Mouse (Mus musculus): Measurements from ENCODE around the gene Tapt1.

Gene Tapt1

DNA sequence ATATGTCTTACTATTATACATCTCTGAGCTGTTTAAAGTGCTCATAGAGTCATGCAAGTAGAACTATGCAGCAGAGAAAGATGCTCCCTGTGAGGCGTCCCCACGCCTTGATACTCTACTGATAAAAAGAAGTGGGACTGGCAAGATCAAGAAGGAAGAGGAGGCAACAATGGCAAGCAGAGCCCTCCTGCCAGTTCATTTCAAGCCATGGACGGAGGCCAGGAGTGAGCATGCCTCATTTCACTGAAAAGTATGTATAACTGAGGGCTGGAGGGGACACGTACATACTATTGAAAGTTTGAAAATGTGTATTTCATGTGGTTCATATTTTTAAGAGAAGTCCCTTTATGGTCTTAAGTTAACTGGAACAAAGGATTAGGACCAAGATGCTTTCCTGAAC is 28.0 kb downstream of the Tapt1 start:
- in situ Hi-C loops (cut with MseI, MboI), result no loop called here

- in situ Hi-C loops (cut with MseI, MboI), result no loop called here
These were observed 28.6 kb downstream of the Tapt1 start for GRCm38 (mm10) chr5:44197806-44198205.

DNA sequence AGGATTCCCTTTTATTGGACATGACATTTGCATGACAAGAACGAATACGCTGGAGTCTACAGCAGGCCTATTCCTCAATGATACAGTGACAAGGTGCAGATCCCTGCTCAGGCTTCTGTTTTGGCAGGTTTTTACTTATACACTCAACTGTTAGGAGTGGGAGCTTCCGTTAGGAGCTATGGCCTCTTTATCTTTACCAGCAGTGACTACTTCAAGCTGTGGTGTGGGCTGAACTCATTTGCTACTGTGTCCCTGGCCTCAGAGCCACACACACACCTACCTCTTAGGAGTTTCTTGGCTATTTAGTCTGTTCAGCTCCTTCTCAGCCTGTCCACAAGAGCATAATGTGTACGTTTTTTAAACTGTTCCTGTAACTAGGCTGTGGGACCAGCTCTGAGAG is 30.3 kb downstream of the Tapt1 start:
- in situ Hi-C loops (cut with MseI, MboI), result no loop called here

DNA sequence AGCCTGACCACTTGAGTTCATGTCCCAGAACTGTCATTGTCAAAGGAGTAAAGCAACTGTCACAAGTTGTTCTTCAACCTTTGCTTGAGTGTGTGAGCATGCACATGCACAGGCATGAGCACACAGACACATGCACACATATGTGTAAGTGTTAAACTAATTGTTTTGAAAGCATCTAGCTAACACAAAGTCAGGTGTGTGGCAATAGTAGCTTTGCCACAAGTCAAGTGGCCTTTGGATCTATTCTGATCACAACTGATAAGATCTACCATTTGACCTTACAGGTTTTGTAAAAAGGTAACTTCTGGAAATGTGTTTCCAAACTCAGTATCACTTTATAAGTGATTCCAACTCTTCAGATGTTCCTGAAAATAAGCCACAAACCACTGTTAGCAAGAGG is 39.1 kb downstream of the Tapt1 start:
- in situ Hi-C loops (cut with MseI, MboI), result no loop called here

GRCm38 (mm10) chr5:44181669-44182068 is 44.8 kb downstream of the Tapt1 start:
- in situ Hi-C loops (cut with MseI, MboI), result no loop called here

DNA sequence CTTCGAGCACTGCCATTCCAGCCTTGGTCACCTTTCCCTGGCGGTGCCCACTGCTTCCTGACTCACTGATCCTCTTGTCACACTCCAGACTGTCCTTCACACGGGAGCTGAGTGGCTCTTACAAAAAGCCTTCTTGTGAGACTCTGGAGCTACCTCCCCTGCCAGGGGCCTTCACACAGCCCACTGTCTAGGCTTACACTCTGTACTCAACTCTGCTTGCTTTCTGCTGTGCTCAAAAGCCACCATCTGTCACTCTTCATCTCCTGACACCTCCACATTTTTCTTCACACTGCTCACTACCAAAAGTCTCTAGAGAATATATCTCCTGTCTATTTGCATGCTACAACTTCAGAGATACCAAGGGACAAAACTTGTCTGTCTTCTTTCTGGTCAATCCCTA is 46.0 kb downstream of the Tapt1 start:
- in situ Hi-C loops (cut with MseI, MboI), result no loop called here

DNA sequence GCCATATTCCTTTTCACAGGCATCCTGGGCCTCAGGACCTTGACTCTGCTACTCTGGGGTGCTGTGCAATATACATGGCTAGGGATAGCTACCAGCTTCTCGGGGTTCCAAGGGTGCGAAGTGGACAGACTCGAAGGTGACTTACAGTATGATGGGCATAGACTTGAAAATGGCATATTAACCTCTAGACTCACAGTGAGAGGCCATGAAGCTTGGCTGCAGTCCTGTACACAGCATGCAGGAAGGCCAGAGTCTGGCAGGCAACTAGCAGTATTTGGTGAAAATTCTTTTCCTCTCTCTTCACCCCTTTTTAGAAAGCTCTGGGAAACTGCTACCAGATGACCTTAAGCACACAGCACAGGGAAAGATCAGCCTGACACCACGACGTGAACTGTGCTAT is 52.4 kb downstream of the Tapt1 start:
- in situ Hi-C loops (cut with MseI, MboI), result no loop called here

GRCm38 (mm10) chr5:44166866-44167265 is 59.6 kb downstream of the Tapt1 start:
- in situ Hi-C loops (cut with MseI, MboI), result loop anchor here in 1 of 2 experiments (10.0 kb wide), 1 partner anchor 108 kb away; no protein-coding TSS in a partner anchor

- in situ Hi-C loops (cut with MseI, MboI), result loop anchor here in 1 of 2 experiments (10.0 kb wide), 1 partner anchor 109 kb away; no protein-coding TSS in a partner anchor
These were observed 60.6 kb downstream of the Tapt1 start for GRCm38 (mm10) chr5:44165854-44166253.

GRCm38 (mm10) chr5:44164233-44164776 is 62.1 kb downstream of the Tapt1 start:
- in situ Hi-C loops (cut with MseI, MboI), result loop anchor here in 1 of 2 experiments (10.0 kb wide), 1 partner anchor 110 kb away; no protein-coding TSS in a partner anchor

DNA sequence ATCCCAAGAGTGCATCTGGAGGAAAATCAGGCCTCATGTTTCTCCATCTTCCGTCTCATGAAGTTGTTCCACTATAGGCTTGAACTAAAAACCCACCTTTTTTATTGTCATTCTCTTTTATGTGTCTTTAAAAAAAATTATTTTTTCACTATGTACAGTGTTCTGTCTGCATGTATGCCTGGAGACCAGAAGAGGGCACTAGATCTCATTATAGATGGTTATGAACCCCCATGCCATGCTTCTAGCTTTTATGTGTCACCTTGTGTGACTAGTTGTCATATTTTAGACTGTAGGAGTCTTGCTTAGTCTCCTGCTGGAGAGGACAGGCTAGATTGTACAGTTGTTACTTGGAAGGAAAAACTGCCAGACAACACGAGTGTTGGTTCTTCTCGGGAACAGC is 63.1 kb downstream of the Tapt1 start:
- in situ Hi-C loops (cut with MseI, MboI), result loop anchor here in 1 of 2 experiments (10.0 kb wide), 1 partner anchor 111 kb away; no protein-coding TSS in a partner anchor

DNA sequence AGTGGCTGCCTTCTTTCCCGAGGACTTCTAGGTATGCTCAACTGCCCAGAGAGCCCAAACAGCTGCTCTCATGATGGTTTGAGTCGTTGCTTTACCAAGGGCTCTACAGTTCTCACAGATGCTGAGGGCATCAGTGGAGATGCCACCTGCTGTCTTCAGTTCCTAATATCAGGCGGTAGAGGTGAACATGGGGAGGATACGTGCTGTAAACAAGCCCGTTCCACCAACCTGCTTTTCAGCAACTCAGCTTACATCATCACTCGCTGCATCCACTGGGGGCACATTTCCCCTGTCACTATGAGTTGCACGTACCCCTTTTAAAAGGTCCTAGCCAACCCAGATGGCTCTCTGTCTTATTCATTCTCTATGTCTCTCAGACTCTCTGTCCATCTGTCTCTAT is 63.6 kb downstream of the Tapt1 start:
- in situ Hi-C loops (cut with MseI, MboI), result loop anchor here in 1 of 2 experiments (10.0 kb wide), 1 partner anchor 112 kb away; no protein-coding TSS in a partner anchor

DNA sequence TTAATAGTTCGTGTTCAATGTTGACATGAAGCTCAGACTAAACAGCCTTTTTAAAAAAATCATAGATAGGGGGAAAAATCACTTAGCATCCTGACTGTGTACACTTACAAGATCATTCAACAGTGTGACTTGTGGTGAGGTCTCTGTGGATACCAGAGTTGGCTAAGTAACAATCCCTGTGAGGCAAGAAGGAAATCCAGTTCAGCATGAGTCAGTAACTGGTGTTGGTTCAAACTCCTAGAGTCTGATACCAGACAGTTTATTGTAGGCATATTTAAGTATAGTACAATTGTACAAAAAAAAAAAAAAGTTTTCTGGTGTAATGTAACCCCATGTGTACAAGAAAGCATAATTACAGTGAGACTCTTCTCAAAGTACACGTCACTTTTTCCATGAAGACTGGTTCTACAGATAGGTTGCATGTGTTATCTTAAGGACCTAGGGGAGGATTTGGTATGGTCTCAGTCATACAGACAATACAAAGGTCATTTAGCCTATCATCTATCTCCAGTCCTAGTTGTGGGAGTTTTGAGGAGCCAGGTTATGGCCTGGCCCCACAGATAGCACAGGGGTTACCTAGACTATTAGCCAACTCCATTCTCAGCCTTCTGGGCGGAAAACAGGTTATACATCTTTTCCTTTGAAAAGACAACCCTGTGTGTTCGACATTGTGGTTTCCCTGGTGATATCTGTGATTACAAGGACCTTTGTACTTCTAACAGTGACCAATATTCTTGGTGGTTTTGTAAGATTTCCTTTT is 66.6 kb downstream of the Tapt1 start:
- in situ Hi-C loops (cut with MseI, MboI), result loop anchor here in 1 of 2 experiments (10.0 kb wide), 1 partner anchor 115 kb away; no protein-coding TSS in a partner anchor

GRCm38 (mm10) chr5:44159231-44159630 is 67.2 kb downstream of the Tapt1 start:
- in situ Hi-C loops (cut with MseI, MboI), result no loop called here

- in situ Hi-C loops (cut with MseI, MboI), result no loop called here
These were observed 68.0 kb downstream of the Tapt1 start for GRCm38 (mm10) chr5:44158458-44158857.

GRCm38 (mm10) chr5:44157760-44158159 is 68.7 kb downstream of the Tapt1 start:
- in situ Hi-C loops (cut with MseI, MboI), result no loop called here

- in situ Hi-C loops (cut with MseI, MboI), result no loop called here
These were observed 73.4 kb downstream of the Tapt1 start for GRCm38 (mm10) chr5:44153050-44153449.

GRCm38 (mm10) chr5:44151327-44152051 is 74.9 kb downstream of the Tapt1 start:
- in situ Hi-C loops (cut with MseI, MboI), result no loop called here

DNA sequence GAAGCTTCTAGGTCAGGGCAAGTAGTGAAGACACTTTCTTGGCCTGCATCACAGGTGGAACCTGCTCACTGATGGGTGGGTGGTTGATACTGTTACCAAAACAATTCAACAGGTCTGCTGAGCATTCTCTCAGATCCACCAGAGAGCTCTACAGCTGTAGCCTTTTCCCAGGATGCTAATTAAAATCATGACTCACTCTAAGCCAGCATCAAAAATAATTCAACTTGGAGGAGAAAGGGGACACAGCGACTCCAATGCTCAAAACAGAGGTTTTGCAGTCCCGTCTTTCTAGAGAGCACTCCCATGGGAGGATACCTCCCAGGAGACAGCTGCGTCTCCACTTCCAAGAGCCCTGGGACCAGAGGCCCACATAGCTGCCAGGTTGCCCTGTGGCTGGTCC is 78.7 kb downstream of the Tapt1 start:
- in situ Hi-C loops (cut with MseI, MboI), result no loop called here

DNA sequence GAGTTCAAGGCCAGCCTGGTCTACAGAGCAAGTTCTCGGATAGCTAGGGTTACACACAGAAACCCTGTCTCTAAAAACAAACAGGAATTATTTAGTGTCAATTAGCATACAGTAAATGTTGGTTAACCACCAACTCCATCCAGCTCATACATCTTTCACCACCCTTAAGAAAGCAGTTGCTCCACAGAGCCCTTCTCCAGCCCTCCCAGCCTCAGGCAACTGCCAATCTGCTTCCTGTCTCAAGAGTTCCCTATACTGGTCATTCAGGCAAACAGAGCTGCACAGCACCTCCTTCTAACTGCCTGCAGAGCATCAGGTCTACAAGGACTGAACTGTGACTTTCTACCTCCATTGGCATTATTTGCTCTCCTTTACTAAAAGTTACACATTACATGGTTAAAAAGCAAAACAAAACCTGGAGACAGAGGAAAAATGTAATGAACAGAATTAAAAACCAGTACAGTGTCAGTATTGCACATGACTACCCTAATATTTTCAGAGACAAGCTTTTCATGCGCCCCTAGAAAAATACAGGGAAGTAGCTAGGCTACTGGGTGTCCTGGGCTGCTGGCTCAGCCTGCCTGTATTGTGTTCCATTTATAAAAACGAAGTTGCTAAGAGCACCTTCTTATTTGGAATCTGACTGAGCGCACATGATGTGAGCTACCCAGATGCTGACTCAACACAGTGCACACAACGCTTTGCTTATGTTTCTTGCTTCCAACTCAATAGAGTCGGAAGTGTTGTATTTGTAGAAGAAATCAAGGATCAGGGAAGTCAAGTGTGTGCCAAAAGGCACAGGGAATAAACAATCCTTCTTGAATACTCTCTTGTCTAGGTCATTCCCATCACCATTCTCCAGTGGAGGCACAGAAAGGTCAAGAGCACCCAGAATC is 79.7 kb downstream of the Tapt1 start:
- in situ Hi-C loops (cut with MseI, MboI), result no loop called here
